Mouse (Mus musculus) MEL (cell line): Measurements from ENCODE around the gene Olfr390. TPM values are rescaled to one million over a fixed set of nuclear protein-coding genes. Genes with fewer than 3 reads are reported as not detected.

Experiments used
- DNase-seq: peaks from one replicate; pipeline ENCODE4 v3.0.0; 2011; ENCODE audit warnings: low read depth, low spot score
- H3K27ac ChIP-seq: 2 replicates; pipeline ENCODE4 v1.5.1; 2012; ENCODE audit warnings: low read depth, mild to moderate bottlenecking, control low read depth, low read length, moderate library complexity; ENCODE audit not compliant: control insufficient read depth
- H3K27me3 ChIP-seq, 2 experiments: fragments of 150-350 bp in 1 of 2; sonication (generic) in 1 of 2; 2 replicates each; pipeline ENCODE4 v1.6.1; 2012; ENCODE audit warnings: low read length in 2 of 2, mild to moderate bottlenecking in 2 of 2, improper control_type of control experiment in 1 of 2, moderate library complexity in 1 of 2; ENCODE audit not compliant: insufficient read depth in 2 of 2, control insufficient read depth in 1 of 2
- H3K36me3 ChIP-seq, 2 experiments: 2 replicates each; pipeline ENCODE4 v1.6.1; 2012 to 2014; ENCODE audit warnings: low read length in 2 of 2, improper control_type of control experiment in 1 of 2, inconsistent platforms in 1 of 2, mild to moderate bottlenecking in 1 of 2; ENCODE audit not compliant: insufficient read depth in 2 of 2, control insufficient read depth in 1 of 2
- H3K4me1 ChIP-seq, 2 experiments: fragments of 150-350 bp in 1 of 2; sonication (generic) in 1 of 2; 2 replicates each; pipeline ENCODE4 v1.6.1; 2012; ENCODE audit warnings: low read length in 2 of 2, improper control_type of control experiment in 1 of 2, mild to moderate bottlenecking in 1 of 2; ENCODE audit not compliant: insufficient read depth in 2 of 2, control insufficient read depth in 1 of 2
- H3K4me3 ChIP-seq, 2 experiments: fragments of 150-350 bp in 1 of 2; sonication (generic) in 1 of 2; 2 replicates each; pipeline ENCODE4 v1.5.1; 2012; ENCODE audit warnings: low read depth in 2 of 2, low read length in 2 of 2, mild to moderate bottlenecking in 2 of 2, moderate library complexity in 2 of 2, control low read depth in 1 of 2, improper control_type of control experiment in 1 of 2; ENCODE audit not compliant: control insufficient read depth in 1 of 2, insufficient read depth in 1 of 2
- H3K79me2 ChIP-seq: 2 replicates; pipeline ENCODE4 v1.6.1; 2012; ENCODE audit warnings: mild to moderate bottlenecking, low read length, moderate library complexity; ENCODE audit not compliant: control insufficient read depth, poor library complexity, insufficient read depth
- H3K9ac ChIP-seq: 2 replicates; pipeline ENCODE4 v1.6.1; 2012; ENCODE audit warnings: low read depth, mild to moderate bottlenecking, control low read depth, low read length, moderate library complexity; ENCODE audit not compliant: control insufficient read depth, poor library complexity, severe bottlenecking
- H3K9me3 ChIP-seq: fragments of 150-350 bp; sonication (generic); replicated peaks from 2 replicates; pipeline ENCODE4 v1.6.1; 2012; ENCODE audit warnings: mild to moderate bottlenecking, low read length, improper control_type of control experiment, moderate library complexity; ENCODE audit not compliant: insufficient read depth
- BHLHE40 ChIP-seq: IDR thresholded peaks from 2 replicates; pipeline ENCODE4 v1.6.1; 2012; ENCODE audit warnings: low read depth, mild to moderate bottlenecking, inconsistent platforms, low read length, improper control_type of control experiment, borderline replicate concordance
- CHD1 ChIP-seq: IDR thresholded peaks from 2 replicates; pipeline ENCODE4 v1.6.1; 2012; ENCODE audit warnings: low read depth, mild to moderate bottlenecking, inconsistent platforms, low read length, improper control_type of control experiment
- CHD2 ChIP-seq: IDR thresholded peaks from 2 replicates; pipeline ENCODE4 v1.6.1; 2011; ENCODE audit warnings: low read length, improper control_type of control experiment
- E2F4 ChIP-seq: IDR thresholded peaks from 2 replicates; pipeline ENCODE4 v1.6.1; 2011; ENCODE audit warnings: low read depth, low read length, improper control_type of control experiment, borderline replicate concordance
- ELF1 ChIP-seq: IDR thresholded peaks from 2 replicates; pipeline ENCODE4 v1.6.1; 2014; ENCODE audit warnings: low read depth, mild to moderate bottlenecking, inconsistent platforms, low read length, improper control_type of control experiment, moderate library complexity
- EP300 ChIP-seq, 2 experiments: IDR thresholded peaks; 2 replicates each; pipeline ENCODE4 v1.6.1; 2011; ENCODE audit warnings: improper control_type of control experiment in 2 of 2, low read length in 2 of 2, low read depth in 1 of 2, mild to moderate bottlenecking in 1 of 2
- ETS1 ChIP-seq: IDR thresholded peaks from 2 replicates; pipeline ENCODE4 v1.6.1; 2012; ENCODE audit warnings: low read depth, mild to moderate bottlenecking, inconsistent platforms, low read length, improper control_type of control experiment, moderate library complexity
- GABPA ChIP-seq: IDR thresholded peaks from 2 replicates; pipeline ENCODE4 v1.6.1; 2012; ENCODE audit warnings: low read depth, mild to moderate bottlenecking, inconsistent platforms, low read length, improper control_type of control experiment, moderate library complexity
- HCFC1 ChIP-seq: IDR thresholded peaks from 2 replicates; pipeline ENCODE4 v1.6.1; 2012; ENCODE audit warnings: low read depth, mild to moderate bottlenecking, inconsistent platforms, low read length, improper control_type of control experiment, moderate library complexity
- MAFK ChIP-seq: IDR thresholded peaks from 2 replicates; pipeline ENCODE4 v1.6.1; 2011; ENCODE audit warnings: low read depth, mild to moderate bottlenecking, low read length, improper control_type of control experiment, borderline replicate concordance
- MAX ChIP-seq: IDR thresholded peaks from 2 replicates; pipeline ENCODE4 v1.6.1; 2011; ENCODE audit warnings: low read length, improper control_type of control experiment
- MAZ ChIP-seq: IDR thresholded peaks from 2 replicates; pipeline ENCODE4 v1.6.1; 2012; ENCODE audit warnings: low read depth, mild to moderate bottlenecking, inconsistent platforms, low read length, improper control_type of control experiment
- MEF2A ChIP-seq: IDR thresholded peaks from 2 replicates; pipeline ENCODE4 v1.6.1; 2014; ENCODE audit warnings: low read depth, mild to moderate bottlenecking, inconsistent platforms, low read length, improper control_type of control experiment; ENCODE audit not compliant: poor library complexity, insufficient replicate concordance, severe bottlenecking; ENCODE audit errors: extremely low read depth
- MXI1 ChIP-seq: IDR thresholded peaks from 2 replicates; pipeline ENCODE4 v1.6.1; 2011; ENCODE audit warnings: mild to moderate bottlenecking, low read depth, low read length, improper control_type of control experiment
- MYC ChIP-seq: IDR thresholded peaks from 2 replicates; pipeline ENCODE4 v1.6.1; 2011; ENCODE audit warnings: low read depth, mild to moderate bottlenecking, low read length, improper control_type of control experiment, moderate library complexity
- NELFE ChIP-seq: IDR thresholded peaks from 2 replicates; pipeline ENCODE4 v1.6.1; 2011; ENCODE audit warnings: low read depth, low read length, improper control_type of control experiment
- RCOR1 ChIP-seq: IDR thresholded peaks from 2 replicates; pipeline ENCODE4 v1.6.1; 2012; ENCODE audit warnings: low read depth, mild to moderate bottlenecking, inconsistent platforms, low read length, improper control_type of control experiment
- SIN3A ChIP-seq: IDR thresholded peaks from 2 replicates; pipeline ENCODE4 v1.6.1; 2012; ENCODE audit warnings: low read length, improper control_type of control experiment, inconsistent platforms
- SMC3 ChIP-seq: IDR thresholded peaks from 2 replicates; pipeline ENCODE4 v1.6.1; 2011; ENCODE audit warnings: low read depth, low read length, improper control_type of control experiment
- TAL1 ChIP-seq: IDR thresholded peaks from 2 replicates; pipeline ENCODE4 v1.6.1; 2012; ENCODE audit warnings: mild to moderate bottlenecking, inconsistent platforms, low read length, moderate library complexity, mixed read lengths
- TBP ChIP-seq: IDR thresholded peaks from 2 replicates; pipeline ENCODE4 v1.8.0; 2011; ENCODE audit warnings: low read depth, low read length, improper control_type of control experiment
- TCF12 ChIP-seq: IDR thresholded peaks from 2 replicates; pipeline ENCODE4 v1.6.1; 2014; ENCODE audit warnings: low read depth, mild to moderate bottlenecking, inconsistent platforms, low read length, improper control_type of control experiment, moderate library complexity
- USF1 ChIP-seq: IDR thresholded peaks from 2 replicates; pipeline ENCODE4 v1.6.1; 2014; ENCODE audit warnings: low read depth, mild to moderate bottlenecking, inconsistent platforms, low read length, improper control_type of control experiment, moderate library complexity
- USF2 ChIP-seq, 2 experiments: IDR thresholded peaks; 2 replicates each; pipeline ENCODE4 v1.6.1; 2011 to 2012; ENCODE audit warnings: improper control_type of control experiment in 2 of 2, low read length in 2 of 2, borderline replicate concordance in 1 of 2, inconsistent platforms in 1 of 2, low read depth in 1 of 2, mild to moderate bottlenecking in 1 of 2; ENCODE audit not compliant: insufficient read depth in 1 of 2
- ZC3H11A ChIP-seq: IDR thresholded peaks from 2 replicates; pipeline ENCODE4 v1.6.1; 2012; ENCODE audit warnings: low read depth, mild to moderate bottlenecking, inconsistent platforms, low read length, improper control_type of control experiment
- ZKSCAN1 ChIP-seq: IDR thresholded peaks from 2 replicates; pipeline ENCODE4 v1.6.1; 2012; ENCODE audit warnings: low read depth, mild to moderate bottlenecking, inconsistent platforms, low read length, improper control_type of control experiment, moderate library complexity
- polyA plus RNA-seq, 2 experiments: library from polyadenylated mRNA; stranded (reverse) in 1 of 2; unstranded in 1 of 2; fragments of >175 nt in 1 of 2; fragments of >200 nt in 1 of 2; gene quantifications; 2 replicates each; pipeline versions ENCODE4 v1.2.1 to v1.2.4; 2012; ENCODE audit warnings: low replicate concordance in 2 of 2, low read depth in 1 of 2; ENCODE audit not compliant: insufficient read length in 2 of 2, insufficient read depth in 1 of 2, missing spikeins in 1 of 2
- total RNA-seq: library from RNA; depleted of rRNA; stranded (reverse); fragments of 300-350 nt; gene quantifications from 2 replicates; pipeline ENCODE4 v1.2.3, GENCODE M21; 2012; rRNA removed

The Olfr390 gene
- total RNA-seq (not detected in 2 replicates), polyA plus RNA-seq (not detected)

DNA sequence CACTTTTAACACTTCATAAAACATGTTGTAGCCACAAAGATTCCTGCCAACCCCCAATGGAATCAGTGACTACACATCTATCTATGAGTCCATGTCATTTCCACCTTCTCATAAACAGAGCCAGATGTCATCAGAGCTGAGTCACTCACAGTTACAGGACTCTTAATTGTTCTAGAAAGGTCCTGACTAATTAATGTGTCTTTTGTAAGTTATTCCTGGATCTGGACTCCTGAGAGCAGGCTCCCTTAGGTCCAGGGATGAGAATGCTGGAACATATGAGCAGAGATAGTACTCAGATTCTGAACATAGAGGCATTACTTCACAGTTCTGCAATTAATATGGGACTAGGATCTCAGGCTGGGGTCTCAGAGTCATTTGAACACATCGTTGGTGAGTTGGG is at the start of gene Olfr390:
Gene Olfr390, plus strand, starts transcription at position 301 of the 400 bp plus-strand sequence.
- Histone ChIP-seq H3K79me2 (no peaks in the 10 kb centered on the region), H3K4me3 (no peak within 1 kb of the TSS), H3K27ac (no peak within 1 kb of the TSS), H3K36me3 (no peaks in the 10 kb centered on the region), H3K9me3 (no peaks in the 10 kb centered on the region), H3K27me3 (no peaks in the 10 kb centered on the region), H3K4me1 (no peaks in the 10 kb centered on the region), H3K9ac (no peak within 1 kb of the TSS)
- DNase-seq, result no peak
- TF ChIP-seq ZC3H11A (no peak), HCFC1 (no peak), ETS1 (no peak), MAX (no peak), CHD1 (no peak), E2F4 (no peak), EP300 (IDR thresholded peaks at IDR 0.05; ENCODE audit: low read depth in 1 of 2, low read length in 2 of 2) (no peak), SIN3A (no peak), ZKSCAN1 (no peak), USF1 (no peak), BHLHE40 (no peak), USF2 (IDR thresholded peaks at IDR 0.05; ENCODE audit: borderline replicate concordance in 1 of 2, insufficient read depth in 1 of 2, low read depth in 1 of 2, low read length in 2 of 2) (no peak), MXI1 (no peak), MYC (no peak), MEF2A (no peak), MAFK (no peak)

DNA sequence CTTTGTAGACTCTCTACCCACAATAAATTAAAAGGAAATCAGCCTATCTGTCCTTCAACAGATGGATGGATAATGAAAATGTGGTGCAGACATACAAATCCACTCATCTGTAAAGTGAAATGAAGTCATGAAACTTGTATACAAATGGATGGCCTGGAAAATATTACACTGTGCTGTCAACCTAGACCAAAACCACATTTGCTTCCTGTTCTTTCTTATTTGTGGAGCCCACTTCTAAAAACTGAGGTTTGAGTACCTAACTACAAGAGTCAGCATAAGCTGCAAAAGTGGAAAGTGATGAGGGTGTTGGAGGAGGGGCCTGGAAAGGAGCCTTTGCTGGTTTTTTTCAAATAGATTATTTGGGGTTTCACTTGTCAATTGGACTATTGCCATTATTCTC is 23.6 kb upstream of the Olfr390 start:
- Histone ChIP-seq H3K9me3 (no peaks in the 10 kb centered on the region), H3K36me3 (no peaks in the 10 kb centered on the region), H3K4me3 (no peak overlapping the region), H3K27ac (no peak overlapping the region), H3K9ac (no peak overlapping the region), H3K79me2 (no peaks in the 10 kb centered on the region), H3K4me1 (no peaks in the 10 kb centered on the region), H3K27me3 (no peaks in the 10 kb centered on the region; a peak in 1 of 4 replicates)
- TF ChIP-seq MAFK, result no peak
- no peak for TF ChIP-seq GABPA
- no peak for TF ChIP-seq TBP
- TF ChIP-seq TAL1, result no peak
- no peak for TF ChIP-seq E2F4
- TF ChIP-seq ZKSCAN1, result no peak
- no peak for TF ChIP-seq EP300 (IDR thresholded peaks at IDR 0.05; ENCODE audit: low read depth in 1 of 2, low read length in 2 of 2)
- no peak for TF ChIP-seq RCOR1
- TF ChIP-seq BHLHE40, result no peak
- TF ChIP-seq CHD2, result no peak
- TF ChIP-seq NELFE, result no peak
- no peak for TF ChIP-seq TCF12
- TF ChIP-seq SMC3, result no peak
- no peak for TF ChIP-seq MAZ
- TF ChIP-seq ELF1, result no peak
- DNase-seq, result no peak
